Mouse (Mus musculus) embryonic facial prominence, embryonic 10.5 days (tissue): Measurements from ENCODE around the gene Uaca. TPM values are rescaled to one million over a fixed set of nuclear protein-coding genes. Genes with fewer than 3 reads are reported as not detected.

Source experiments
- DNase-seq: peaks from one replicate; pipeline ENCODE4 v3.0.0-alpha.2; 2017; ENCODE audit warnings: low spot score
- H3K27ac ChIP-seq: fragments of 300-500 bp; sonication (generic); replicated peaks from 2 replicates; pipeline ENCODE4 v1.5.1; 2016; ENCODE audit warnings: mild to moderate bottlenecking
- H3K27me3 ChIP-seq: fragments of 300-500 bp; sonication (generic); replicated peaks from 2 replicates; pipeline ENCODE4 v1.6.1; 2016; ENCODE audit warnings: low read depth, mild to moderate bottlenecking; ENCODE audit not compliant: poor library complexity, severe bottlenecking
- H3K36me3 ChIP-seq: fragments of 300-500 bp; sonication (generic); replicated peaks from 2 replicates; pipeline ENCODE4 v1.6.1; 2016; ENCODE audit warnings: mild to moderate bottlenecking, moderate library complexity
- H3K4me1 ChIP-seq: fragments of 300-500 bp; sonication (generic); 2 replicates; pipeline ENCODE4 v1.6.1; 2016
- H3K4me3 ChIP-seq: fragments of 300-500 bp; sonication (generic); 2 replicates; pipeline ENCODE4 v1.5.1; 2016; ENCODE audit warnings: mild to moderate bottlenecking, moderate library complexity
- H3K9me3 ChIP-seq: fragments of 300-500 bp; sonication (generic); 2 replicates; pipeline ENCODE4 v1.6.1; 2016; ENCODE audit warnings: mild to moderate bottlenecking
- WGBS: fragments of 180-500 bp; shearing (Covaris S2); methylation state at CpG from one replicate; pipeline ENCODE4 v1.1.7; 2016; 5-methylcytosine and 5-hydroxymethylcytosine counted together
- polyA plus RNA-seq: library from polyadenylated mRNA; unstranded; fragments of >200 nt; fragmentation: Nextera tagmentation; extraction: Ambion mirVana; gene quantifications from 2 replicates; pipeline ENCODE4 v1.2.1, GENCODE M21; 2016

Gene Uaca
- polyA plus RNA-seq, 1 experiment from 2014 or later = 31.0 TPM

- WGBS = 45% methylated on average over 9 of the region's 9 CpGs
- no peaks in the 10 kb centered on the region for H3K27me3 ChIP-seq
- H3K9me3 ChIP-seq = no peaks in the 10 kb centered on the region
- peaks cover 14% of the 10 kb centered on the region for H3K4me1 ChIP-seq
- H3K27ac ChIP-seq = peak overlapping the region; percentile 44; the same call in 1 of the 2 replicates
- peaks cover 14% of the 10 kb centered on the region for H3K36me3 ChIP-seq
- no peak for DNase-seq
- H3K4me3 ChIP-seq = no peak overlapping the region
Measured at GRCm38 (mm10) chr9:60848730-60849129, 54.4 kb downstream of the Uaca start.

GRCm38 (mm10) chr9:60849986-60850385 is 55.6 kb downstream of the Uaca start:
- no peak for DNase-seq
- Histone ChIP-seq H3K36me3 (peaks cover 18% of the 10 kb centered on the region), H3K4me1 (peaks cover 13% of the 10 kb centered on the region), H3K4me3 (no peak overlapping the region), H3K9me3 (no peaks in the 10 kb centered on the region), H3K27ac (no peak overlapping the region), H3K27me3 (no peaks in the 10 kb centered on the region)
- WGBS = 87% methylated on average over 12 of the region's 12 CpGs

GRCm38 (mm10) chr9:60854196-60854595 is 59.9 kb downstream of the Uaca start:
- no peak for DNase-seq
- Histone ChIP-seq H3K27me3 (no peaks in the 10 kb centered on the region), H3K4me3 (no peak overlapping the region), H3K4me1 (peaks cover 8% of the 10 kb centered on the region), H3K9me3 (no peaks in the 10 kb centered on the region), H3K27ac (no peak overlapping the region), H3K36me3 (peaks cover 23% of the 10 kb centered on the region)
- WGBS = 93% methylated on average over 11 of the region's 11 CpGs

- WGBS = 27% methylated on average over 5 of the region's 5 CpGs
- H3K4me3 ChIP-seq = no peak overlapping the region
- H3K27ac ChIP-seq = no peak overlapping the region
- peak; percentile 63 for DNase-seq
- H3K36me3 ChIP-seq = peaks cover 38% of the 10 kb centered on the region
- H3K4me1 ChIP-seq = peaks cover 8% of the 10 kb centered on the region
- H3K27me3 ChIP-seq = no peaks in the 10 kb centered on the region
- H3K9me3 ChIP-seq = no peaks in the 10 kb centered on the region
Measured at GRCm38 (mm10) chr9:60857833-60858232, 63.5 kb downstream of the Uaca start.

- Histone ChIP-seq H3K4me1 (peaks cover 8% of the 10 kb centered on the region), H3K36me3 (peaks cover 41% of the 10 kb centered on the region), H3K27ac (no peak overlapping the region), H3K9me3 (no peaks in the 10 kb centered on the region), H3K27me3 (no peaks in the 10 kb centered on the region), H3K4me3 (peak overlapping the region; percentile 28)
- peak; percentile 50 for DNase-seq
- WGBS = 35% methylated on average over 11 of the region's 11 CpGs
Measured at GRCm38 (mm10) chr9:60858306-60858960, 64.1 kb downstream of the Uaca start.

GRCm38 (mm10) chr9:60859031-60859430 is 64.7 kb downstream of the Uaca start:
- no peaks in the 10 kb centered on the region for H3K27me3 ChIP-seq
- no peak for DNase-seq
- peaks cover 46% of the 10 kb centered on the region for H3K36me3 ChIP-seq
- H3K27ac ChIP-seq = no peak overlapping the region
- peaks cover 8% of the 10 kb centered on the region for H3K4me1 ChIP-seq
- H3K4me3 ChIP-seq = no peak overlapping the region
- no peaks in the 10 kb centered on the region for H3K9me3 ChIP-seq
- WGBS = 80% methylated on average over 9 of the region's 9 CpGs

- no peak for DNase-seq
- H3K4me1 ChIP-seq = peaks cover 11% of the 10 kb centered on the region
- no peaks in the 10 kb centered on the region for H3K9me3 ChIP-seq
- H3K27me3 ChIP-seq = no peaks in the 10 kb centered on the region
- H3K27ac ChIP-seq = no peak overlapping the region
- H3K36me3 ChIP-seq = peaks cover 54% of the 10 kb centered on the region
- no peak overlapping the region for H3K4me3 ChIP-seq
- 92% methylated on average over 5 of the region's 5 CpGs for WGBS
Measured at GRCm38 (mm10) chr9:60861030-60861429, 66.7 kb downstream of the Uaca start.

- no peak for DNase-seq
- H3K36me3 ChIP-seq = peaks cover 55% of the 10 kb centered on the region
- H3K27ac ChIP-seq = no peak overlapping the region
- no peaks in the 10 kb centered on the region for H3K27me3 ChIP-seq
- WGBS = 88% methylated on average over 9 of the region's 9 CpGs
- no peaks in the 10 kb centered on the region for H3K9me3 ChIP-seq
- no peak overlapping the region for H3K4me3 ChIP-seq
- H3K4me1 ChIP-seq = peaks cover 4% of the 10 kb centered on the region; the same call in 1 of the 2 replicates
Measured at GRCm38 (mm10) chr9:60864664-60865063, 70.3 kb downstream of the Uaca start.

GRCm38 (mm10) chr9:60865866-60866265 is 71.5 kb downstream of the Uaca start:
- Histone ChIP-seq H3K27ac (0 out of 2 replicates have a peak overlapping the region, but pooled peaks have one; percentile 8), H3K4me3 (no peak overlapping the region), H3K4me1 (peaks cover 10% of the 10 kb centered on the region; the same call in 1 of the 2 replicates), H3K36me3 (peaks cover 55% of the 10 kb centered on the region), H3K27me3 (no peaks in the 10 kb centered on the region), H3K9me3 (no peaks in the 10 kb centered on the region)
- WGBS = 40% methylated on average over 4 of the region's 4 CpGs
- DNase-seq = no peak

GRCm38 (mm10) chr9:60870451-60870850 is 76.1 kb downstream of the Uaca start:
- DNase-seq = no peak
- 89% methylated on average over 18 of the region's 18 CpGs for WGBS
- Histone ChIP-seq H3K9me3 (no peaks in the 10 kb centered on the region), H3K4me1 (peaks cover 10% of the 10 kb centered on the region; the same call in 1 of the 2 replicates), H3K4me3 (no peak overlapping the region), H3K27ac (no peak overlapping the region), H3K36me3 (peaks cover 54% of the 10 kb centered on the region), H3K27me3 (no peaks in the 10 kb centered on the region)

GRCm38 (mm10) chr9:60870919-60871503 is 76.7 kb downstream of the Uaca start:
- no peak overlapping the region for H3K4me3 ChIP-seq
- H3K27ac ChIP-seq = no peak overlapping the region
- H3K4me1 ChIP-seq = peaks cover 7% of the 10 kb centered on the region; the same call in 1 of the 2 replicates
- DNase-seq = no peak
- no peaks in the 10 kb centered on the region for H3K9me3 ChIP-seq
- peaks cover 55% of the 10 kb centered on the region for H3K36me3 ChIP-seq
- no peaks in the 10 kb centered on the region for H3K27me3 ChIP-seq
- 92% methylated on average over 28 of the region's 28 CpGs for WGBS

- no peaks in the 10 kb centered on the region for H3K9me3 ChIP-seq
- H3K27me3 ChIP-seq = no peaks in the 10 kb centered on the region
- 85% methylated on average over 13 of the region's 13 CpGs for WGBS
- H3K4me1 ChIP-seq = peaks cover 7% of the 10 kb centered on the region; the same call in 1 of the 2 replicates
- DNase-seq = no peak
- H3K27ac ChIP-seq = no peak overlapping the region
- no peak overlapping the region for H3K4me3 ChIP-seq
- H3K36me3 ChIP-seq = peaks cover 66% of the 10 kb centered on the region
Measured at GRCm38 (mm10) chr9:60873257-60874054, 79.1 kb downstream of the Uaca start.
